Mouse (Mus musculus) monocyte, adult 2 months (primary cell): ENCODE results near the gene Rab19.
"Not testable (repeated sequence)": the region's sequence is repeated elsewhere in the genome, so short reads cannot be mapped to it uniquely, and the experiment has no call there.

Experiments used
- DNase-seq, 2 experiments: peaks; one replicate each; pipeline ENCODE4 v3.0.0; 2022; ENCODE audit warnings: low spot score in 2 of 2, low read depth in 1 of 2

Rab19 gene

GRCm38 (mm10) chr6:39379224-39379623 is 1.8 kb upstream of the Rab19 start:
- DNase-seq: peak in 1 of 2 experiments; percentile 39

DNA sequence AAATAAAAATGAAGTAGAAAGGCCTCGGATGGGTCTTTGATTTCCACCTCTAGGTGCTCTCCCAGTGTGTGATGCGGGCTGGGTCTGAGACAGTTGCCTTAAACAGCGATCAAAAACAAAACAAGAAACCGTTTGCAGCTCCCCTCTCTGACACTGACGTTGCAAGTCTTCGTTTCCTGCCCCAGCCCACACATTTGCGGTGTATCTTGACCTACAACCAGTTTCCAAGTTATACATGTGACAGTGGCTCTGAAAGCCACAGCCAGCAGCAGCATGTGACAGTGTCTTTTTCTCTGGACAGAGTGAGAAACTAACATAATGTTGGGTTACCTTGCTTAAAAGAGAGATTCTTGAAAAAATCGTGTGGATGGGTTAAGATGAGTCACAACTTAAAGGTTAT is 1.2 kb upstream of the Rab19 start:
- DNase-seq: peak in 1 of 2 experiments; percentile 45

DNA sequence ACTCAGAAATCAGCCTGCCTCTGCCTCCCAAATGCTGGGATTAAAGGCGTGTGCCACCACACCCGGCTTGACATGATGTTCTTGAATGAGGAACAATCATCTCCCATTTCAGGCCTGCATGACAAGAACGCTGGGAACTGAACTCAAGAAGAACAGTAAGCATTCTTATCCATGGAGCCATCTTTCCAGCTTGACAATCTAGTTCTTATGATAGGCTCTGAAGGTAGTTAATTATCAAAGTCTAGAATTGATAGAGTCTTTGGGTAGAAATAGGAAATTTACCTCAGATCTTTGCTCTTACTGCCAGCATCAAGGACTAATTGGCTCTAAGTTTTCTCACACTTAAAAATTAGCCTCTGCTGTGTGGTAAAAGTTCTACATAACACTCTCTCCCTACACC is 699 bp upstream of the Rab19 start:
- DNase-seq: no peak

DNA sequence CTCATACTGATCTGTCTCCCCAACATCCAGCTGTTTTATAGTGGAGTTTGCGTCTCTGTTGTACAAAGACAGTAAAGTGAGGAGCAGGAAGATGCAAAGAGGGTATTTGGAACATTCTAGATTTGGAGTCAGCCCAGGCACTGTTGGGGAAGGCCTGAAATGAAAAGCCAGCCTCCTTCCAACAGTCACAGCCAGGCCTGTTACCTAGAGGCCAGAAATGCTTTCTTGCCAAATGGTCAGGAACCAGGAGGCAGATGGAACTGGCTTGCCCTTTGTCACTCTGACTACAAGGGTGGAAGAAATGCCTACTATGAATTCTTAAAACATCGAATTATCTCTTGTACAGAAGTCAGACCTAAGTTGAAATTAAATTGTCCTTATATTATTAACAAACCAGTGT is 9.0 kb downstream of the Rab19 start:
- no peak for DNase-seq

- DNase-seq: no peak
Observed at GRCm38 (mm10) chr6:39395471-39395870, 14.5 kb downstream of the Rab19 start.

DNA sequence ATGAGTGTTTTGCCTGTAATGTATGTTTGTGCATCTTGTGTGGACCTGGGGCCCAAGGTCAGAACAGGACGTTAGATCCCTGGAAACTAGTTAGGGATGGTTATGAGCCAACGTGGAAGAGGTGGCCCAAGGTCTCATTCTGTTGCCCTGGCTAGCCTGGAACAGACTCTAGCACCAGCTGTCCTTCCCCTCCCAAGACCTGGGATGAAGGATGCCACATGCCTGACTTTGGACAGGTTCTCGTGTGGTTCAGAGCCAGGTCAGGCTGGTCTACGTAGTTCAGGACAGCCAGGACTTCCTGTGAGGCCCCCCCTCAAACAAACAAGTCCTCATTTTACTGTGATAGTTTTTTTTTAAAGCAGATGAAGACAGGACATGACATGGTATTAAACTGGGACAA is 14.9 kb downstream of the Rab19 start:
- no peak for DNase-seq

GRCm38 (mm10) chr6:39397046-39397445 is 16.1 kb downstream of the Rab19 start:
- no peak for DNase-seq

GRCm38 (mm10) chr6:39398342-39398741 is 17.4 kb downstream of the Rab19 start:
- no peak for DNase-seq

DNA sequence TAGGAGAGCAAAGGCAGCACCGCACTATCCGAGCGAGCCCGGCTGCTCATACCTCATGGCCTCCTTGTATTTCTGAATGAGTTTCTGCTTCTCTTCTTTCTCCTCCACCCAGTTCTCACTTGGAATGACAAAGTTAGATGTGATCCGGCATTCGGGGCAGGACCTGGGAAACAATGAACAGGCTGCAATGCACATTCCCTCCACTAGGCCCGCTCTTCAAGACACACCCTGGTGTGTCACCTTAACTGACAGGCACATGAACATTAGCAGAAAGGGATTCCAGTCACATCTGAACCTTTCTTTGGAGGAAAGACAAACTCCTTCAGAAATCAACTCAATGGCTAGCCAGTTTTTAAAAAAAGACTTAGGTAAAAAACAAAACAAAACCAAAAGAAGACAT is 19.4 kb downstream of the Rab19 start:
- no peak for DNase-seq

- DNase-seq: no peak
Observed at GRCm38 (mm10) chr6:39403136-39403535, 22.2 kb downstream of the Rab19 start.

- DNase-seq: no peak
Observed at GRCm38 (mm10) chr6:39406480-39406879, 25.5 kb downstream of the Rab19 start.

DNA sequence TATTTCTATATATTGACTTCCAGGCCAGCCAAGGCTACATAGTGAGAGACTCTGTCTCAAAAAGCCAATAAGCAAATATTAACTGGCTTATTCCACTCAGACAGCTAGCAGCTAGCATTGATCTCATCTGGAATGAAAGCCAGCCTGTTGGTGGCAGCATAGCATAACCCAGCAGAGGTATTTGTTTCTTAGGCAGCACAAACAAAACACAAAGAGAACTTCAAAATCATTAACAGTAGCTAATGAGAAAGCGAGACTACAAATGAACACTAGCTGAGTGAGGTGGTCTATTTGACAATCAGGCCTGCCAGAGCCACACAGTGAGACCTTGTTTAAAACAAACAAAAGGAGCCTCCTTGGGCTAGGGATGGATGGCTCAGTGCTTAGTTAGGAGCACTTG is 33.1 kb downstream of the Rab19 start:
- DNase-seq: no peak

GRCm38 (mm10) chr6:39415762-39416161 is 34.8 kb downstream of the Rab19 start:
- DNase-seq: peak; percentile 37 to 73

- not testable (repeated sequence) for DNase-seq
Observed at GRCm38 (mm10) chr6:39416654-39417053, 35.7 kb downstream of the Rab19 start.

DNA sequence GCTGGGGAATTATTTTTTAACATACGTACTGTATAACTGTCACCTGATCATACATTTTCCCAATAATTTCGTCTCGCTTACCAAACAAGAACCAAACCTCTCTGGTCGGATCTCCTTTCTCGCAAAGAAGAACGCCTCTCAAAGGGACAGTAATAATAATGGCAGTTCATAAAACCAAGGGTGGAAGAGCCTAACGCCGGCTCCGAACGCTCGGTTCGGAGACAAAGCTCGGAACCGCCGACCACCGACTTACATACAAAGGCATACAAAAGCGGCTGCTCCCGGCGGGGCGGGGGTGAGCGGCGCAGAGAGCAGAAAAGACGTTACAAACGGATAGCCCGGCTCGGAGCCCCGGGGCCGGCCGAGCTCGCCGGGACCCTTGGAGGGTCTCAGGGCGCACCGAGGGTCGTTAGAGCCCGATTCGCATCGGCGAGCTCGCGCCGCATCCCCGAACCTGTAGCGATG is 38.4 kb downstream of the Rab19 start:
- no peak for DNase-seq

- DNase-seq: peak; percentile 16 to 56
Observed at GRCm38 (mm10) chr6:39419851-39420721, 39.1 kb downstream of the Rab19 start, which contains the start of gene Mkrn1. TSS of gene Mkrn1 (minus strand) at chr6:39420462.

- DNase-seq: no peak
Observed at GRCm38 (mm10) chr6:39420867-39421266, 39.9 kb downstream of the Rab19 start.

- no peak for DNase-seq
Observed at GRCm38 (mm10) chr6:39423130-39423551, 42.2 kb downstream of the Rab19 start.

GRCm38 (mm10) chr6:39423686-39424085 is 42.7 kb downstream of the Rab19 start:
- no peak for DNase-seq

- DNase-seq: no peak
Observed at GRCm38 (mm10) chr6:39425181-39425580, 44.2 kb downstream of the Rab19 start.

GRCm38 (mm10) chr6:39426725-39427124 is 45.8 kb downstream of the Rab19 start:
- no peak for DNase-seq

- no peak for DNase-seq
Observed at GRCm38 (mm10) chr6:39427276-39428003, 46.5 kb downstream of the Rab19 start.
